Mouse (Mus musculus): Measurements from ENCODE around the gene Ttyh3. TPM values are rescaled to one million over a fixed set of nuclear protein-coding genes. Genes with fewer than 3 reads are reported as not detected.
A peak's percentile ranks its signal among the peaks of the same experiment; 100 is the strongest.

The Ttyh3 gene
- total and polyA plus RNA-seq, 2 experiments from 2014 or later, result 56.6 to 196 TPM

DNA sequence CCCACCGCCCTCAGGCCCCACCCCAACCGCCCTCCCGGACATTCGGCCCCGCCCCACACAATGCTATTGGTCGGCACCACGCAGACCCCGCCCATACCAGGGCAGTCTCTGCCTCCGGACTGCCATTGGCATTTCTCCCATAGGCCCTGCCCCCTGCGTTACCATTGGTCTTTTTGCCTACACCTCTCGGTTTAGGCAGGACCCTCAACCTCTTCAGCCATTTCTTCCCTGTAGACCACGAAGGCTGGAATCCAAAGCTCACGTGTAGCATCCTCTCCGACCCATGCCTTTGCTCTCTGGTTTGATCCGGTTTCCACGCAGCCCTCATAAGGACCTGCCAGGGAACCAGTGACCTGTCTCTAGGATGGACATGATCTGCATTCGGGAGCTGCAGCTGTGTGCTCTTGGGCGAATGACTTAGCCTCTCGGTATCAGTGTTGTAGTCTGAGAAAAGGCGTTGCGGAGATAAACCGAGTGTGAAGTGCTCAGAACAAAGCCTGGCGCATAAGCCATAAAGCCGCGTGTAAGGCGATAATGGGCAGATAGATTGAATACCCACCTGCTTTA lies 353 bp upstream of the Ttyh3 start:
- H3K36me3 ChIP-seq (ENCODE audit: insufficient read depth, low read length), result 0 out of 2 replicates have a peak, but pooled peaks cover 3% of the 10 kb centered on the region
- H3K27me3 ChIP-seq (ENCODE audit: insufficient read depth, low read length), result no peaks in the 10 kb centered on the region
- H3K4me3 ChIP-seq (ENCODE audit: low read depth, low read length), result peak overlapping the region; percentile 97
- H3K9ac ChIP-seq (replicated peaks; ENCODE audit: low read length, poor library complexity, severe bottlenecking), result peak overlapping the region; percentile 46; the same call in 1 of the 2 replicates
- whole genome bisulfite sequencing, result 3% methylated on average over 24 of the region's 26 CpGs
- peak overlapping the region; percentile 86 for H3K27ac ChIP-seq (ENCODE audit: low read depth, low read length)
- TF ChIP-seq CTCF (IDR thresholded peaks at IDR 0.05), result no peak
- no peaks in the 10 kb centered on the region for H3K9me3 ChIP-seq (ENCODE audit: low read length)
- peak overlapping the region; percentile 54 for H3K4me2 ChIP-seq (ENCODE audit: low read depth, low read length, poor library complexity, severe bottlenecking)
- peaks cover 20% of the 10 kb centered on the region for H3K4me1 ChIP-seq (ENCODE audit: insufficient read depth, low read length)
- ATAC-seq (ENCODE audit: low FRiP score), result peak; percentile 92
- DNase-seq (ENCODE audit: low spot score), result peak; percentile 99

DNA sequence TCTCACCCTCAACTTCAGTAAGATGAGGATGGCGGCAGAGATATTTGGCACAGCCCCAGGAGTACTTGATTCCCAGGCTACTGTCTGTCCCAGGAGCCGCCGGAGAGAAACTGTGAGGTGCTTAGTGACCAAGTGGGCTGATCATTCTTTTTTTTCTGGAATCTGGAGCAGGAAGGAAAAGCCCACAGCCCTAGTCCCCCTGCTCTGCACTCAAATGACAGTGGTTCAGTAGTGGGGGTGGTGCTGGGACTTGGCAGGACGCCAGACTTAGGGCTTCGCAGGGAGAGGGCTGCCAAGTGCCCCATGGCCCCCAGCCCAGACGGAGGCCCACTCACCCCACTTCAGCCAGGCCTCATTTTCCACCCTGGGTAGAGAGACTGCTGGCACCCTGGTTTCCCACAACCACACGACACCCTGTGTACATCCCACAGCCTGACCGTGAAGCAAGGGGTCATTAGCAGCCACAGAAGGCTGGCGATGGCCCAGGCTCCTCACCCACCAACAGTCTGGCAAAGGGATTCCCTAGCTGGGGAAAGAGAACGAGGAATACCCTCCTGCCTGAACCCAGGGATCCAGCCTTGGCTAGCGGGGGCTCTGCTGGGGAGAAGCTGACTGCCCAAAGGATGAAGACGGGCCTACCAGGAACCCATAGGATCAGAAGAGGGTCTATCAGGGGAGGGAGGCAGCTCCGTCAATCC lies 861 bp downstream of the Ttyh3 start:
- H3K9me3 ChIP-seq (ENCODE audit: low read length), result no peaks in the 10 kb centered on the region
- DNase-seq (ENCODE audit: low spot score) (peak; percentile 79), ATAC-seq (ENCODE audit: low FRiP score) (peak; percentile 21)
- peak overlapping the region; percentile 97 for H3K4me3 ChIP-seq (ENCODE audit: low read depth, low read length)
- peak overlapping the region; percentile 93 for H3K27ac ChIP-seq (ENCODE audit: low read depth, low read length)
- under 1% methylated on average over 13 of the region's 13 CpGs for WGBS
- TF ChIP-seq CTCF (IDR thresholded peaks at IDR 0.05), result no peak
- H3K4me1 ChIP-seq (ENCODE audit: insufficient read depth, low read length), result peaks cover 20% of the 10 kb centered on the region
- H3K9ac ChIP-seq (replicated peaks; ENCODE audit: low read length, poor library complexity, severe bottlenecking), result peak overlapping the region; percentile 100
- 0 out of 2 replicates have a peak, but pooled peaks cover 3% of the 10 kb centered on the region for H3K36me3 ChIP-seq (ENCODE audit: insufficient read depth, low read length)
- peak overlapping the region; percentile 98 for H3K4me2 ChIP-seq (ENCODE audit: low read depth, low read length, poor library complexity, severe bottlenecking)
- no peaks in the 10 kb centered on the region for H3K27me3 ChIP-seq (ENCODE audit: insufficient read depth, low read length)

DNA sequence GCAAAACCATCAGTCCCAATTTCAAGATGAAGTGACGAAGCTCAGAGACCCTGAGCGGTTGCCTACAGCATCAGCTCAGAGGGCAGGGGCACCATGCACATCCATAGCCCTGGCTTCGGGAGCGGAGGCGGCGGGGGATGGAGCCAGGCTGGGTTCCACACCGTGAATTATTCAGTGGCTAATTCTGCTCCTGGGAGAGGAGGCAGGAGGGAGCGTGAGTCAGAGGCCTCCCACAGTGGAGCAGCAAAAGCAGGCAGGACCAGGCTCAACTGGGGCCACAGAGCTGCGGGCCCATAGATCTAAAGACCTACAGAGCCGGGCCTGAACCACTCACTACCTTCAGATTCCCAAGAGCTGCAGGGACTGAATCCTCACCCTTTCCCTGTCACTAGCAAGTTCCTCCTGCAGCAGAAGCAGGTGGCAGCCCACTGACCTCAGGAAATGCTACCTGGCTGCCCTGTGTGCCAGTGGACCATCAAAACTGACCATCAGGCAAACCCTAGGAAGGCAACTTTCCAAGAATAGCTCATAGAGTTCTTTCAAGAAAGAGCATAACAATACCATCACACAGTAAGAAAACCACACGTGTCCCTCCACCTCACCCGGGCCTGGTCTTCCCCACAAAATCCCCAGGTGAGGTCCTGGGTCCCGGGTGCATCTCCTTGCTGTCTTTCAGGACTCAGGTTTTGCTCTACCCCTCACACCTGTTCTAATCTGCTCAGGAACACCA lies 1.6 kb downstream of the Ttyh3 start:
- WGBS, result 11% methylated on average over 13 of the region's 13 CpGs
- Histone ChIP-seq H3K4me1 (ENCODE audit: insufficient read depth, low read length) (peaks cover 24% of the 10 kb centered on the region), H3K4me2 (ENCODE audit: low read depth, low read length, poor library complexity, severe bottlenecking) (peak overlapping the region; percentile 98), H3K27me3 (ENCODE audit: insufficient read depth, low read length) (no peaks in the 10 kb centered on the region), H3K4me3 (ENCODE audit: low read depth, low read length) (peak overlapping the region; percentile 97), H3K9ac (replicated peaks; ENCODE audit: low read length, poor library complexity, severe bottlenecking) (peak overlapping the region; percentile 100), H3K27ac (ENCODE audit: low read depth, low read length) (peak overlapping the region; percentile 93), H3K9me3 (ENCODE audit: low read length) (no peaks in the 10 kb centered on the region), H3K36me3 (ENCODE audit: insufficient read depth, low read length) (0 out of 2 replicates have a peak, but pooled peaks cover 3% of the 10 kb centered on the region)
- no peak for ATAC-seq (ENCODE audit: low FRiP score)
- DNase-seq (ENCODE audit: low spot score), result no peak
- TF ChIP-seq CTCF (IDR thresholded peaks at IDR 0.05), result no peak

DNA sequence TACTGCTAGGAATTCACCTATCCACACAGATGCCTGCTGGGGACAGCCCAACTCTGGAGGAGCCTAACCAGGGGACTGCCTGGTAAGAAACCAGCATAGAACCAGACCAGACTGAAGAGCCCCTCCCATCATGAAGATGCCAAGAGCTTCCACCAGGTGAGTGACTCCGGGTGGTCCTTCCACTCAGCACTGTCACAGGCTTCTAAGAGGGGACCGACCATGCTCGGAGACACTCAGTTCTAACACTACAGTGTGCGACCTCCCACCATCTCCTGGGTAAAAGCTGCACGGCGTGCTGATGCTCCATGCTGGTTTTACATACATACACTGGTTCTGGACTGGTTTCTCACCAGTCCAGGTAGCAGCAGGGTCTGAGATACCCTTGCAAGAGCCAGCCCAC lies 2.7 kb downstream of the Ttyh3 start:
- 0 out of 2 replicates have a peak overlapping the region, but pooled peaks have one; percentile 93 for H3K27ac ChIP-seq (ENCODE audit: low read depth, low read length)
- WGBS, result 68% methylated on average over 6 of the region's 6 CpGs

DNA sequence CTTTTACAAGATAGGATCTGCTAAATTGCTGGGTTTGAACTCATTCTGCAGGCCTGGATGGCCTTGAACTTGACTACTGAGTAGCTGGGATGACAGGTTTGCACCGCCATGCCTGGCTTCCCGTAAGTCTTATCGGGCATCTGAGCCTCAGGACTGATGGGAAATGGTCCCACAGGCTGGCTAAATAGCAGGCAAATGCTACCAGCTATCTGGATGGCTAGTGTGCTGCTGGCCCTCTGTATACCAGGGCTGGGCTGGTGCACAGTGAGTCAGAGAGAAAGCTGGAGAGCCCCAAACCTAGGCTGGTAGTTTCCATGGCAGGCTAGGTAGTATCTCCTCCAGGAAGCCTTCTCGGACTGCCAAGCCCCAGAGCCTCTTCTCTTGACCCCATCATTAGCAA lies 3.4 kb downstream of the Ttyh3 start:
- TF ChIP-seq CTCF (IDR thresholded peaks at IDR 0.05), result no peak
- WGBS, result 83% methylated on average over 4 of the region's 4 CpGs
- DNase-seq (ENCODE audit: low spot score) (no peak), ATAC-seq (ENCODE audit: low FRiP score) (no peak)
- Histone ChIP-seq H3K9me3 (ENCODE audit: low read length) (no peaks in the 10 kb centered on the region), H3K27me3 (ENCODE audit: insufficient read depth, low read length) (no peaks in the 10 kb centered on the region), H3K4me2 (ENCODE audit: low read depth, low read length, poor library complexity, severe bottlenecking) (peak overlapping the region; percentile 98), H3K36me3 (ENCODE audit: insufficient read depth, low read length) (0 out of 2 replicates have a peak, but pooled peaks cover 3% of the 10 kb centered on the region), H3K27ac (ENCODE audit: low read depth, low read length) (peak overlapping the region; percentile 32; the same call in 1 of the 2 replicates), H3K9ac (replicated peaks; ENCODE audit: low read length, poor library complexity, severe bottlenecking) (no peak overlapping the region; the same call in 1 of the 2 replicates), H3K4me3 (ENCODE audit: low read depth, low read length) (0 out of 2 replicates have a peak overlapping the region, but pooled peaks have one; percentile 3), H3K4me1 (ENCODE audit: insufficient read depth, low read length) (peaks cover 24% of the 10 kb centered on the region)

More for the DNA sequence above, 2.7 kb downstream of the Ttyh3 start:
- peak overlapping the region; percentile 100; the same call in 1 of the 2 replicates for H3K9ac ChIP-seq (replicated peaks; ENCODE audit: low read length, poor library complexity, severe bottlenecking)
- H3K4me1 ChIP-seq (ENCODE audit: insufficient read depth, low read length), result peaks cover 24% of the 10 kb centered on the region
- TF ChIP-seq CTCF (IDR thresholded peaks at IDR 0.05), result no peak; the same call in 1 of the 2 replicates
- H3K27me3 ChIP-seq (ENCODE audit: insufficient read depth, low read length), result no peaks in the 10 kb centered on the region
- ATAC-seq (ENCODE audit: low FRiP score) (no peak), DNase-seq (ENCODE audit: low spot score) (no peak)
- H3K36me3 ChIP-seq (ENCODE audit: insufficient read depth, low read length), result 0 out of 2 replicates have a peak, but pooled peaks cover 3% of the 10 kb centered on the region
- no peaks in the 10 kb centered on the region for H3K9me3 ChIP-seq (ENCODE audit: low read length)
- peak overlapping the region; percentile 97 for H3K4me3 ChIP-seq (ENCODE audit: low read depth, low read length)
- peak overlapping the region; percentile 98 for H3K4me2 ChIP-seq (ENCODE audit: low read depth, low read length, poor library complexity, severe bottlenecking)

All from midbrain, postnatal 0 days (tissue).